1 mouse cellular context compared by ENCODE assay signal in the genomic region with DNA sequence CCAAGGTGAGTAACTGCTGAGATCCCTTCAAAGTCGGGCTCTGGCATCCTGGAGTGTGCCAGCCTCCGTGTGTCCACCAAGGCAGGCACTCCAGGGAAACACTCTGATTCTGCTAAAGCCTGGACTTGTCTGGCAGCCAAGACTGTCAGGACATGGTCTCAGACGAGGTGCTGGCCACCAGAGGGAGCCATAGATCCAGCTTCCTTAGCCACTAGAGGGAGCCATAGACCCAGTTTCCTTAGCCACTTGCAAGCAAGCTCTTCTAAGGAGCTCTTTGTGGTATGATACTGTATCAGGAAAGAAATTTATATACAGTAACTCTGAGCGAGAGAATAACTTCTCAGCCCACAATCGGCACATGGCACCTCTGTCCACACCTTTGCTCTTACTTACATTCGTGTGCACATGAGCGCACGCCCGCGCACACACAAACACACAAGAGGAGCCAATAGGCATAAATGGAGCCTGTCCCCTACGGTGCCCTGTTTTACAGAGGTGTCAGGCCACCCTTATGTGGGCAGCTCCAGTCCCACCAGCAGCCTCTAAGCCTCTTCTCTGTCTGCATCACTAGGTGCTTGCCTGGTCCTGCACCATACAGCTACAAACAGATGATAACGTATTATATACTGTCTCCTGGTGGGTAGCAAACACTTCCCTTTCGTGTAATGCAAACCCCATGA.
A peak's percentile ranks its signal among the peaks of the same experiment; 100 is the strongest.
TF ChIP-seq lines count a peak whose summit lies in the region.

No protein-coding gene starts in this region.

TF ChIP-seq in MEL, 35 proteins besides CTCF, POLR2A, EP300 and RAD21 (continued from another document):
- TF ChIP-seq ZC3H11A (IDR thresholded peaks at IDR 0.05; ENCODE audit: low read depth, low read length) (peak; percentile 99), SIN3A (IDR thresholded peaks at IDR 0.05; ENCODE audit: low read length) (peak; percentile 65), TBP (IDR thresholded peaks at IDR 0.05; ENCODE audit: low read depth, low read length) (peak; percentile 42; the same call in 1 of the 2 replicates), USF1 (IDR thresholded peaks at IDR 0.05; ENCODE audit: low read depth, low read length) (no peak)
